Mouse (Mus musculus) layer of hippocampus, adult 2 months (tissue): Measurements from ENCODE around the gene Mcts1. TPM values are rescaled to one million over a fixed set of nuclear protein-coding genes. Genes with fewer than 3 reads are reported as not detected.

Experiments
- DNase-seq, 2 experiments: peaks; one replicate each; pipeline ENCODE4 v3.0.0; 2022; ENCODE audit warnings: low spot score in 2 of 2
- H3K27ac ChIP-seq: fragments of 200-600 bp; 2 replicates; pipeline ENCODE4 v1.8.1; 2022
- H3K4me3 ChIP-seq: fragments of 200-600 bp; 2 replicates; pipeline ENCODE4 v1.8.1; 2022; ENCODE audit warnings: mild to moderate bottlenecking
- CTCF ChIP-seq: fragments of 200-600 bp; conservative IDR thresholded peaks from 2 replicates; pipeline ENCODE4 v1.8.1; 2022; ENCODE audit warnings: antibody characterized with exemption, mild to moderate bottlenecking, moderate library complexity
- total RNA-seq, 2 experiments: library from RNA; stranded (reverse); gene quantifications; 2 replicates each; pipeline ENCODE4 v1.2.3; 2021

Mcts1 gene
- total RNA-seq, 2 experiments from 2014 or later = 83.9 to 92.8 TPM

GRCm38 (mm10) chrX:38600995-38601369 is 604 bp downstream of the Mcts1 start:
- Histone ChIP-seq H3K4me3 (peak overlapping the region; percentile 65), H3K27ac (peak overlapping the region; percentile 83)
- TF ChIP-seq CTCF = no peak
- peak; percentile 7 to 10 for DNase-seq

- peak within 1 kb of the TSS; percentile 63 for H3K4me3 ChIP-seq
- peak within 1 kb of the TSS; percentile 96 for H3K27ac ChIP-seq
- TF ChIP-seq CTCF = peak; percentile 23
- DNase-seq = peak; percentile 84 to 90
Measured at GRCm38 (mm10) chrX:38634801-38635637, 34.6 kb downstream of the Mcts1 start, which contains the start of gene C1galt1c1. Gene C1galt1c1 (minus strand): TSS chrX:38635087.

DNA sequence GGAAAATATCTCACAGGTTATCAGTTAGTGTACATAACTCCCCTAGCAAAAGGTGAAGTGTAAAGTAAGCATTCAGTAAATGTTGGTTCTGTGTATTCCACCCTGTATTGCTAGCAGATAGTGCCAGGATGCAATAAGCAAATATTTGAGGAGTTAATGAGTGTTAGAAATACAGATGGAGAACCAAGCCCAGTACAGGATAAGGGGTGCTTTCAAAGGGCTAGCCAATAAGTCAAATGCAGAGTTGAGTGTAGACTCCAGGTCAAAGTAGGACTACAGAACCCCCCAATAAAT is 35.2 kb downstream of the Mcts1 start:
- no peak for TF ChIP-seq CTCF
- peak overlapping the region; percentile 82 for H3K27ac ChIP-seq
- no peak for DNase-seq

DNA sequence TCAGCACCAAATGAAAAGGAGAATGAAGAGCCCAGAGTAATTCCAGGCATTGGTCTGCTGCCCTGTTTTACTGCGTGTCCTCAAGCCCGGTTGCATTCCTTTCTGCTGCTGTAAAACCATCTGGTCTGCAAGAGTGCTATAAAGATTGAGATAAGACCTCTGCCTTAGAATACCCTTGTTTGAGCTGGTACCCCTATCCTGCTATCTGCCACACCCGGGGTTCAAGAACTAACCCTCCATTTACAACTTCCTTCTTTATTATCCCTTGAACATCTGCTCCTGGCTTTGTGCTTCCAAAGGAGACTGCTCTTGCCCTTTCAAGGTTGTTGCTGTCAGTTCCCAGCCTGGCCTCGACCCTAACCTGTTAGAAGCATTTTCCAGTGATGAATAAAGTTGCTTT is 41.1 kb downstream of the Mcts1 start:
- TF ChIP-seq CTCF = no peak
- no peak overlapping the region for H3K4me3 ChIP-seq
- H3K27ac ChIP-seq = no peak overlapping the region
- DNase-seq = no peak

More for the DNA sequence above, 35.2 kb downstream of the Mcts1 start:
- H3K4me3 ChIP-seq = peak overlapping the region; percentile 59

DNA sequence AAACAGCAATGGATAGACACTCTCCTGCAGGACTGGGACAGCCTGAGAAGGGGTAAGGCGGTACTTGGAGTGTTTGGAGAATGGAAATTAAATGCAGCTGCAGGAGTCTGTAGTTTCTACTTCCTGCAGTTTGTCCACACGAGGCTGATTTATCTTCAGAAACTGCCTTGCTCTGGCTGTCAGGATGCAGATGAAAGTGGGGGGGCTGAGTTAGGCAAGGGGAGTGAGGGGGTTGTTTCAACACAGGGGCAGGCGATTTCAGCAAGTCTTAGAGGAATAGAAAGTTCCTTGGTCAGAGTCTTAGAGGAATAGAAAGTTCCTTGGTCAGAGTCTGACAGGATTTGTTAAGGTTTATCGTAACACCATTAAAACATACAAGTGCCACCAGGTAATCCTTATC is 41.8 kb downstream of the Mcts1 start:
- no peak for DNase-seq
- no peak for TF ChIP-seq CTCF
- Histone ChIP-seq H3K27ac (no peak overlapping the region), H3K4me3 (no peak overlapping the region)

DNA sequence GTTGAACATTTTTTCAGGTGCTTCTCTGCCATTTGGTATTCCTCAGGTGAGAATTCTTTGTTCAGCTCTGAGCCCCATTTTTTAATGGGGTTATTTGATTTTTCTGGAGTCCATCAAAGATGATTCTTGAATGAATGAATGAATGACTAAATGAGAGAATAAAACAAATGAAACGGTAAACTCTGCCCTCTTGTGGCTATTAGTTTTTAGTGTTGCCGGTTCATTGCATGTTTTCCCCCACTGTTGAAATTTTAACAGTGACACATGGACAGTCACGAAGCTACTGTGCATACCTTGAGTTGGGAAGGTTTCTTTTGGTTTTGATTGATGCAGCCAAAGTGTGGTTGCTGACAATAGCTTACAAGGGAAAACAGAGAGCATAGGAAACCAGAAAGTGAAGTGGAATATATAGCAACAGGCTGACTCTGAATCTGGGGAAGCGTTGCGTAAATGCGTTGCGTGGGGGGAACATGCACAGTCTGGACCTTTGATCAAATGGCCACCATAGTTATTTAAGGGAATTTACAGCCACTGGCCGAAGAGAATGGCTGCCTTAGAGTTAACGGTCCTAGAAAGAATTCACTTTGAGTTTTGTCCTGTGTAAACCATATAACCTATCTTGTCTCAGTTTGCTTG is 50.1 kb downstream of the Mcts1 start:
- peak; percentile 56 for TF ChIP-seq CTCF
- no peak overlapping the region for H3K27ac ChIP-seq
- no peak overlapping the region for H3K4me3 ChIP-seq
- no peak for DNase-seq

GRCm38 (mm10) chrX:38651167-38651566 is 50.8 kb downstream of the Mcts1 start:
- Histone ChIP-seq H3K27ac (no peak overlapping the region), H3K4me3 (no peak overlapping the region)
- no peak for TF ChIP-seq CTCF
- DNase-seq = no peak

- DNase-seq = no peak
- no peak overlapping the region for H3K4me3 ChIP-seq
- peak; percentile 27 for TF ChIP-seq CTCF
- no peak overlapping the region for H3K27ac ChIP-seq
Measured at GRCm38 (mm10) chrX:38653181-38653580, 52.8 kb downstream of the Mcts1 start.

DNA sequence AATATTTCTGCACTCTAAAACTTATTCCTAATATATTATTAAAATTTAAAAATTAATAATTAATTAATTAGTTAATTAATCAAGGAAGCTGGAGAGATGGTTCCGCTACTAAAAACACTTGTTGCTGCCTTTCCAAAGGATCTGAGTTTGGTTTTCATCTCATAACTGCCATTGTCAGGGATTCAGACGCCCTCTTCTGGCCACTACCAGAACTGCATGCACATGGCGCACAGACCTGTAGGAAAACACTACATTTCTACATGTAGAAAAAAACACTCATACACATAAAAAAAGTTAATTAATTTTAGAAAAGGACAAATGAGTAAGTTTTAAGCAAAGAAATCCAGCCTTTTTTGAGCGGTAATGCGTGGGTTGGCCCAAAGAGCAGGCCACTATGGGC is 54.3 kb downstream of the Mcts1 start:
- Histone ChIP-seq H3K4me3 (no peak overlapping the region), H3K27ac (no peak overlapping the region)
- TF ChIP-seq CTCF = peak; percentile 64
- no peak for DNase-seq

GRCm38 (mm10) chrX:38656206-38656883 is 56.0 kb downstream of the Mcts1 start:
- DNase-seq = no peak
- H3K27ac ChIP-seq = no peak overlapping the region

More at GRCm38 (mm10) chrX:38656206-38656883, 56.0 kb downstream of the Mcts1 start:
- no peak for TF ChIP-seq CTCF
- no peak overlapping the region for H3K4me3 ChIP-seq

Other genes starting within 250 kb of the Mcts1 start
- gene Lamp2, start 144.1 kb upstream of the Mcts1 start, total RNA-seq = 10 to 100 TPM; 67.0 to 69.1 TPM
- gene Cul4b, start 24.4 kb upstream of the Mcts1 start, total RNA-seq = 10 to 100 TPM; 34.5 to 36.4 TPM
- 10 to 100 TPM; 22.4 to 25.3 TPM for gene C1galt1c1, start 34.5 kb downstream of the Mcts1 start, total RNA-seq
- gene 6030498E09Rik, start 172.1 kb downstream of the Mcts1 start, total RNA-seq = not detected